Mouse (Mus musculus): ENCODE results near the gene Efna3. TPM values are rescaled to one million over a fixed set of nuclear protein-coding genes. Genes with fewer than 3 reads are reported as not detected.

The Efna3 gene
- total and polyA plus RNA-seq, 2 experiments from 2014 or later, result 52.3 to 115 TPM

GRCm38 (mm10) chr3:89320581-89321182 is 2.1 kb downstream of the Efna3 start:
- H3K4me3 ChIP-seq (ENCODE audit: low read depth, low read length), result peak overlapping the region; percentile 72
- H3K4me2 ChIP-seq (ENCODE audit: low read depth, low read length, poor library complexity, severe bottlenecking), result peak overlapping the region; percentile 80
- DNase-seq (ENCODE audit: low spot score), result peak; percentile 86
- H3K4me1 ChIP-seq (ENCODE audit: insufficient read depth, low read length), result no peaks in the 10 kb centered on the region
- no peaks in the 10 kb centered on the region for H3K27me3 ChIP-seq (ENCODE audit: insufficient read depth, low read length)
- ATAC-seq (ENCODE audit: low FRiP score), result peak; percentile 36
- WGBS, result under 1% methylated on average over 33 of the region's 41 CpGs
- H3K9ac ChIP-seq (replicated peaks; ENCODE audit: low read length, poor library complexity, severe bottlenecking), result peak overlapping the region; percentile 82
- H3K36me3 ChIP-seq (ENCODE audit: insufficient read depth, low read length), result no peaks in the 10 kb centered on the region
- H3K27ac ChIP-seq (ENCODE audit: low read depth, low read length), result peak overlapping the region; percentile 94
- TF ChIP-seq CTCF (IDR thresholded peaks at IDR 0.05), result no peak
- H3K9me3 ChIP-seq (ENCODE audit: low read length), result no peaks in the 10 kb centered on the region

GRCm38 (mm10) chr3:89319591-89320350 is 3.0 kb downstream of the Efna3 start:
- ATAC-seq (ENCODE audit: low FRiP score), result 0 out of 2 replicates have a peak, but pooled peaks have one; percentile 9
- no peaks in the 10 kb centered on the region for H3K27me3 ChIP-seq (ENCODE audit: insufficient read depth, low read length)
- H3K27ac ChIP-seq (ENCODE audit: low read depth, low read length), result peak overlapping the region; percentile 94
- peak; percentile 54 for DNase-seq (ENCODE audit: low spot score)
- WGBS, result 2% methylated on average over 58 of the region's 58 CpGs
- H3K4me3 ChIP-seq (ENCODE audit: low read depth, low read length), result peak overlapping the region; percentile 72
- no peaks in the 10 kb centered on the region for H3K4me1 ChIP-seq (ENCODE audit: insufficient read depth, low read length)
- H3K9ac ChIP-seq (replicated peaks; ENCODE audit: low read length, poor library complexity, severe bottlenecking), result peak overlapping the region; percentile 82
- no peaks in the 10 kb centered on the region for H3K9me3 ChIP-seq (ENCODE audit: low read length)
- H3K4me2 ChIP-seq (ENCODE audit: low read depth, low read length, poor library complexity, severe bottlenecking), result peak overlapping the region; percentile 80
- TF ChIP-seq CTCF (IDR thresholded peaks at IDR 0.05), result no peak
- H3K36me3 ChIP-seq (ENCODE audit: insufficient read depth, low read length), result peaks cover 7% of the 10 kb centered on the region

GRCm38 (mm10) chr3:89318971-89319590 is 3.7 kb downstream of the Efna3 start:
- Histone ChIP-seq H3K36me3 (ENCODE audit: insufficient read depth, low read length) (peaks cover 10% of the 10 kb centered on the region), H3K4me2 (ENCODE audit: low read depth, low read length, poor library complexity, severe bottlenecking) (peak overlapping the region; percentile 80), H3K27me3 (ENCODE audit: insufficient read depth, low read length) (no peaks in the 10 kb centered on the region), H3K9me3 (ENCODE audit: low read length) (no peaks in the 10 kb centered on the region), H3K27ac (ENCODE audit: low read depth, low read length) (0 out of 2 replicates have a peak overlapping the region, but pooled peaks have one; percentile 94), H3K4me3 (ENCODE audit: low read depth, low read length) (peak overlapping the region; percentile 72), H3K4me1 (ENCODE audit: insufficient read depth, low read length) (no peaks in the 10 kb centered on the region), H3K9ac (replicated peaks; ENCODE audit: low read length, poor library complexity, severe bottlenecking) (peak overlapping the region; percentile 82; the same call in 1 of the 2 replicates)
- TF ChIP-seq CTCF (IDR thresholded peaks at IDR 0.05), result no peak
- DNase-seq (ENCODE audit: low spot score) (no peak), ATAC-seq (ENCODE audit: low FRiP score) (no peak)
- WGBS, result 9% methylated on average over 21 of the region's 21 CpGs

GRCm38 (mm10) chr3:89318316-89318715 is 4.4 kb downstream of the Efna3 start:
- 74% methylated on average over 8 of the region's 8 CpGs for WGBS
- peaks cover 11% of the 10 kb centered on the region for H3K36me3 ChIP-seq (ENCODE audit: insufficient read depth, low read length)
- ATAC-seq (ENCODE audit: low FRiP score) (no peak), DNase-seq (ENCODE audit: low spot score) (no peak)
- H3K9me3 ChIP-seq (ENCODE audit: low read length), result no peaks in the 10 kb centered on the region
- no peak overlapping the region for H3K9ac ChIP-seq (replicated peaks; ENCODE audit: low read length, poor library complexity, severe bottlenecking)
- no peaks in the 10 kb centered on the region for H3K27me3 ChIP-seq (ENCODE audit: insufficient read depth, low read length)
- TF ChIP-seq CTCF (IDR thresholded peaks at IDR 0.05), result no peak
- no peak overlapping the region for H3K4me2 ChIP-seq (ENCODE audit: low read depth, low read length, poor library complexity, severe bottlenecking)
- H3K4me3 ChIP-seq (ENCODE audit: low read depth, low read length), result no peak overlapping the region
- no peaks in the 10 kb centered on the region for H3K4me1 ChIP-seq (ENCODE audit: insufficient read depth, low read length)
- H3K27ac ChIP-seq (ENCODE audit: low read depth, low read length), result no peak overlapping the region

- no peaks in the 10 kb centered on the region for H3K27me3 ChIP-seq (ENCODE audit: insufficient read depth, low read length)
- DNase-seq (ENCODE audit: low spot score) (no peak), ATAC-seq (ENCODE audit: low FRiP score) (no peak)
- 42% methylated on average over 6 of the region's 6 CpGs for WGBS
- H3K36me3 ChIP-seq (ENCODE audit: insufficient read depth, low read length), result peaks cover 16% of the 10 kb centered on the region
- no peak overlapping the region for H3K4me3 ChIP-seq (ENCODE audit: low read depth, low read length)
- no peaks in the 10 kb centered on the region for H3K4me1 ChIP-seq (ENCODE audit: insufficient read depth, low read length)
- TF ChIP-seq CTCF (IDR thresholded peaks at IDR 0.05), result no peak
- 0 out of 2 replicates have a peak overlapping the region, but pooled peaks have one; percentile 29 for H3K9ac ChIP-seq (replicated peaks; ENCODE audit: low read length, poor library complexity, severe bottlenecking)
- no peaks in the 10 kb centered on the region for H3K9me3 ChIP-seq (ENCODE audit: low read length)
- 0 out of 2 replicates have a peak overlapping the region, but pooled peaks have one; percentile 9 for H3K4me2 ChIP-seq (ENCODE audit: low read depth, low read length, poor library complexity, severe bottlenecking)
- peak overlapping the region; percentile 32; the same call in 1 of the 2 replicates for H3K27ac ChIP-seq (ENCODE audit: low read depth, low read length)
These were observed 5.5 kb downstream of the Efna3 start for GRCm38 (mm10) chr3:89317246-89317645.

All from midbrain, postnatal 0 days (tissue).